Mouse (Mus musculus) spleen, adult 2 months (tissue): ENCODE data around the gene Ppfia1.

Experiments used
- CTCF ChIP-seq: fragments of 200-500 bp; IDR thresholded peaks from 2 replicates; pipeline ENCODE4 v1.5.1; 2011; ENCODE audit warnings: mild to moderate bottlenecking, inconsistent platforms; ENCODE audit not compliant: insufficient read depth, insufficient read length, insufficient replicate concordance; ENCODE audit errors: extremely low read depth
- POLR2A ChIP-seq: fragments of 200-500 bp; IDR thresholded peaks from 2 replicates; pipeline ENCODE4 v1.6.1; 2011; ENCODE audit warnings: low read depth, low read length, inconsistent platforms

DNA sequence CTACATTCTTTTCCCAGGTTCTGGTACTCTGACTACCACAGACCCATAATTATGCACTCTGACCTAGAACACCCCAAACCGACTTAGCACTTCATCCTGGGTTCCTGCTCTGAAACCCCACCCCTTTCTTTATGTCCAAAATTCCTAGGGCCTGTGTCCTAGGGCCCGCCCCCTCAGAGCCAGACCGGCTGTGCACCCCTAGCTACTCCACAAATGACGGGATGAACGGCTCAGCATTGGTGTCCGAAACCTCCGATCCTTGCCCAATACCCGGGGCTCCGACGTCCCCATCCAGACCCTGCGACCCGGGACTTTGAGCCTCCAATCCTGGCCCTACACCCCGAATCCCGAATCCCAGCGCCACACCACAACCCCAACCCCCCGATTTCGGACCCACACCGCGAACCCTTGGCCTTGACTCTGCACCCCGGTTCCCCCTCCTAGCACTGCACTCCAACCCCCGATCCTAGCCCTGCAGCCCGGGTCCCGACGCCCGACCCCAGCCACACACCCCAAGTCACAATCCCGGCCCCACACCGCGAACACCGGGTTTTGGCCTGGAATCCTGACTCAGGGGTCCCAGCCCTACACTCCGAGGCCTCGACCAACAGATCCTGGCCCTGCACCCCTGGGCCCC lies 83.5 kb downstream of the Ppfia1 start:
- TF ChIP-seq CTCF (no peak), POLR2A (no peak)
